Mouse (Mus musculus): ENCODE data around the gene Slc38a7. TPM values are rescaled to one million over a fixed set of nuclear protein-coding genes. Genes with fewer than 3 reads are reported as not detected.
"Not testable (repeated sequence)": the region's sequence is repeated elsewhere in the genome, so short reads cannot be mapped to it uniquely, and the experiment has no call there.

The Slc38a7 gene
- polyA plus RNA-seq, 2 experiments: 5.5 to 6.7 TPM

- Histone ChIP-seq H3K4me3 (ENCODE audit: insufficient read depth in 1 of 2, low read depth in 2 of 2, low read length in 2 of 2) (no peak overlapping the region), H3K27ac (no peak overlapping the region), H3K4me1 (replicated peaks; ENCODE audit: control insufficient read depth in 2 of 2, insufficient read depth in 2 of 2, low read length in 1 of 2) (peaks cover 0 to 15% of the 10 kb centered on the region in 2 experiments; a peak in 3 of 4 replicates), H3K9ac (replicated peaks) (no peak overlapping the region), H3K27me3 (ENCODE audit: control insufficient read depth, insufficient read depth, low read length) (no peaks in the 10 kb centered on the region), H3K9me3 (ENCODE audit: control insufficient read depth, low read length) (no peaks in the 10 kb centered on the region), H3K36me3 (replicated peaks; ENCODE audit: control insufficient read depth, insufficient read depth, low read depth) (peaks cover 15% of the 10 kb centered on the region), H3K4me2 (ENCODE audit: low read depth) (no peak overlapping the region)
- 76% methylated on average over 1 of the region's 1 CpGs for WGBS (ENCODE audit: insufficient replicate concordance)
- ATAC-seq (ENCODE audit: insufficient read depth): no peak
- no peak for TF ChIP-seq CTCF (IDR thresholded peaks at IDR 0.05; ENCODE audit: low read depth)
- TF ChIP-seq EP300 (IDR thresholded peaks at IDR 0.05; ENCODE audit: low read depth): no peak
- no peak for DNase-seq (ENCODE audit: low read depth in 3 of 3, low spot score in 3 of 3)
Observed at GRCm38 (mm10) chr8:95799891-95800290, 53.4 kb downstream of the Slc38a7 start.

GRCm38 (mm10) chr8:95799117-95799516 is 54.2 kb downstream of the Slc38a7 start:
- DNase-seq (ENCODE audit: low read depth in 3 of 3, low spot score in 3 of 3) (no peak), ATAC-seq (ENCODE audit: insufficient read depth) (no peak)
- Histone ChIP-seq H3K9me3 (ENCODE audit: control insufficient read depth, low read length) (no peaks in the 10 kb centered on the region), H3K36me3 (replicated peaks; ENCODE audit: control insufficient read depth, insufficient read depth, low read depth) (peaks cover 15% of the 10 kb centered on the region), H3K9ac (replicated peaks) (no peak overlapping the region), H3K4me2 (ENCODE audit: low read depth) (no peak overlapping the region), H3K27me3 (ENCODE audit: control insufficient read depth, insufficient read depth, low read length) (no peaks in the 10 kb centered on the region), H3K4me1 (replicated peaks; ENCODE audit: control insufficient read depth in 2 of 2, insufficient read depth in 2 of 2, low read length in 1 of 2) (peaks cover 0 to 13% of the 10 kb centered on the region in 2 experiments; a peak in 3 of 4 replicates), H3K27ac (no peak overlapping the region), H3K4me3 (ENCODE audit: insufficient read depth in 1 of 2, low read depth in 2 of 2, low read length in 2 of 2) (no peak overlapping the region)
- TF ChIP-seq CTCF (IDR thresholded peaks at IDR 0.05; ENCODE audit: low read depth) (no peak), EP300 (IDR thresholded peaks at IDR 0.05; ENCODE audit: low read depth) (no peak)
- 83% methylated on average over 6 of the region's 6 CpGs for WGBS (ENCODE audit: insufficient replicate concordance)

- not testable (repeated sequence) for H3K4me2 ChIP-seq (ENCODE audit: low read depth); H3K4me3 ChIP-seq (ENCODE audit: insufficient read depth in 1 of 2, low read depth in 2 of 2, low read length in 2 of 2); DNase-seq (ENCODE audit: low read depth in 3 of 3, low spot score in 3 of 3); H3K36me3 ChIP-seq (replicated peaks; ENCODE audit: control insufficient read depth, insufficient read depth, low read depth); H3K9me3 ChIP-seq (ENCODE audit: control insufficient read depth, low read length); ATAC-seq (ENCODE audit: insufficient read depth); H3K4me1 ChIP-seq (replicated peaks; ENCODE audit: control insufficient read depth in 2 of 2, insufficient read depth in 2 of 2, low read length in 1 of 2); H3K27me3 ChIP-seq (ENCODE audit: control insufficient read depth, insufficient read depth, low read length); H3K27ac ChIP-seq; H3K9ac ChIP-seq (replicated peaks)
- WGBS (ENCODE audit: insufficient replicate concordance): 77% methylated on average over 5 of the region's 5 CpGs
Observed at GRCm38 (mm10) chr8:95795333-95796061, 57.8 kb downstream of the Slc38a7 start.

Other genes starting within 250 kb of the Slc38a7 start
- 3.2 and 4.9 TPM in 2 replicates for gene Gins3, start 220.1 kb downstream of the Slc38a7 start, polyA plus RNA-seq (2012; rRNA removed)
- 9.4 and 9.8 TPM in 2 replicates for gene Gins3, start 220.1 kb downstream of the Slc38a7 start, polyA plus RNA-seq (2014; fragmentation: Nextera tagmentation; extraction: Ambion mirVana)
- 0.81 and 0.95 TPM in 2 replicates for gene Ndrg4, start 176.6 kb downstream of the Slc38a7 start, polyA plus RNA-seq (2012; rRNA removed)
- gene Ndrg4, start 176.6 kb downstream of the Slc38a7 start, polyA plus RNA-seq (2014; fragmentation: Nextera tagmentation; extraction: Ambion mirVana): 0.62 and 1.0 TPM in 2 replicates
- gene Setd6, start 137.7 kb downstream of the Slc38a7 start, polyA plus RNA-seq (2012; rRNA removed): 8.2 and 16.0 TPM in 2 replicates
- gene Setd6, start 137.7 kb downstream of the Slc38a7 start, polyA plus RNA-seq (2014; fragmentation: Nextera tagmentation; extraction: Ambion mirVana): 15.0 and 17.4 TPM in 2 replicates
- gene Cnot1, start 46.1 kb downstream of the Slc38a7 start, polyA plus RNA-seq (2012; rRNA removed): 39.1 and 41.8 TPM in 2 replicates
- 33.1 and 38.6 TPM in 2 replicates for gene Cnot1, start 46.1 kb downstream of the Slc38a7 start, polyA plus RNA-seq (2014; fragmentation: Nextera tagmentation; extraction: Ambion mirVana)
- 43.5 and 75.6 TPM in 2 replicates for gene Sap18b, start 28.2 kb downstream of the Slc38a7 start, polyA plus RNA-seq (2012; rRNA removed)
- 245 and 247 TPM in 2 replicates for gene Sap18b, start 28.2 kb downstream of the Slc38a7 start, polyA plus RNA-seq (2014; fragmentation: Nextera tagmentation; extraction: Ambion mirVana)
- gene Got2, start 35.0 kb upstream of the Slc38a7 start, polyA plus RNA-seq (2012; rRNA removed): 91.7 and 107 TPM in 2 replicates
- 69.8 and 79.3 TPM in 2 replicates for gene Got2, start 35.0 kb upstream of the Slc38a7 start, polyA plus RNA-seq (2014; fragmentation: Nextera tagmentation; extraction: Ambion mirVana)

All from liver, embryonic 14.5 days (tissue).